Mouse (Mus musculus): Measurements from ENCODE around the gene Tpsg1.

GRCm38 (mm10) chr17:25363726-25364125 is 5.3 kb upstream of the Tpsg1 start:
- TF ChIP-seq CTCF (conservative IDR thresholded peaks at IDR 0.05; ENCODE audit: low read length): peak; percentile 69
- no peak for TF ChIP-seq POU5F1 (IDR thresholded peaks at IDR 0.05; ENCODE audit: borderline replicate concordance, low read length)
- TF ChIP-seq NANOG (IDR thresholded peaks at IDR 0.05; ENCODE audit: borderline replicate concordance, low read length): no peak
